Mouse (Mus musculus) cortical plate, adult 2 months (tissue): ENCODE results near the gene Kif26a.
A peak's percentile ranks its signal among the peaks of the same experiment; 100 is the strongest.

Experiments
- CTCF ChIP-seq: fragments of 200-500 bp; IDR thresholded peaks from 2 replicates; pipeline ENCODE4 v1.5.1; 2011; ENCODE audit warnings: mild to moderate bottlenecking, control low read depth, low read length; ENCODE audit not compliant: insufficient read depth; ENCODE audit errors: extremely low read depth
- POLR2A ChIP-seq: fragments of 200-500 bp; IDR thresholded peaks from 2 replicates; pipeline ENCODE4 v1.6.1; 2011; ENCODE audit warnings: mild to moderate bottlenecking, low read length, control low read depth; ENCODE audit not compliant: insufficient read depth; ENCODE audit errors: extremely low read depth

GRCm38 (mm10) chr12:112140231-112140630, 5.8 kb upstream of the Kif26a start:
- TF ChIP-seq CTCF = peak; percentile 97
- TF ChIP-seq POLR2A = no peak
